Mouse (Mus musculus): Measurements from ENCODE around the gene Fam19a3. TPM values are rescaled to one million over a fixed set of nuclear protein-coding genes. Genes with fewer than 3 reads are reported as not detected.
A peak's percentile ranks its signal among the peaks of the same experiment; 100 is the strongest.

The Fam19a3 gene
- polyA plus RNA-seq, 1 experiment from 2014 or later, result 0.06 TPM

DNA sequence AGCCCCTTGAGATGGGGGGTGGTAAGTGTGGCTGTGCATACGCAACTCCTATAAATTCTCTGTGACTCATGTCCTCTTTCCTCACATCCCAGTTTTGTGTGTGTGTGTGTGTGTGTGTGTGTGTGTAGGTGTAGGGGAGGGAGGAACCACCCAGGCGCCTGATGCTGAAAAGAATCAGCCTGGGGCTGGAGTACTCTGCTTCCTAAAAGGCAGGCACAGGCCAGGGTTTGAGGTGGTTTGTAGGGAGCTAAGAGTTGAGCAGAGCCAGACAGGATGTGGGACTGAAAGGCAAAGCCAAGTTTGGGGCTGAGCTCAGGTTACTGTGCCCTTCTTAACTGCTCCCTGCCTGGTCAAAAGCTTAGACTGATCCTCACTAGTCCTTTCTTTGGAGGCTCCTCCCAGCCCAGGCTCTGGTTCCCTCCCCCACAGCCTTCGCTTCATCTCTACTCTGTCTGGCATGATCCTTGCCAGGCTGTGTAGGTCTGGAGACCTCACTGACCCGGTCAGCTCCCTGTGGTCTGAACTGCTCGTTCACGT, 8.8 kb upstream of the Fam19a3 start:
- peak overlapping the region; percentile 58 for H3K4me3 ChIP-seq
- ATAC-seq (ENCODE audit: low FRiP score), result no peak
- H3K4me2 ChIP-seq (replicated peaks), result peak overlapping the region; percentile 88
- H3K27ac ChIP-seq, result peak overlapping the region; percentile 64
- peaks cover 6% of the 10 kb centered on the region; the same call in 1 of the 2 replicates for H3K36me3 ChIP-seq
- H3K9ac ChIP-seq, result peak overlapping the region; percentile 68
- peaks cover 42% of the 10 kb centered on the region for H3K4me1 ChIP-seq
- H3K9me3 ChIP-seq (replicated peaks), result no peaks in the 10 kb centered on the region
- H3K27me3 ChIP-seq, result peaks cover 27% of the 10 kb centered on the region
- WGBS, result 30% methylated on average over 6 of the region's 6 CpGs

DNA sequence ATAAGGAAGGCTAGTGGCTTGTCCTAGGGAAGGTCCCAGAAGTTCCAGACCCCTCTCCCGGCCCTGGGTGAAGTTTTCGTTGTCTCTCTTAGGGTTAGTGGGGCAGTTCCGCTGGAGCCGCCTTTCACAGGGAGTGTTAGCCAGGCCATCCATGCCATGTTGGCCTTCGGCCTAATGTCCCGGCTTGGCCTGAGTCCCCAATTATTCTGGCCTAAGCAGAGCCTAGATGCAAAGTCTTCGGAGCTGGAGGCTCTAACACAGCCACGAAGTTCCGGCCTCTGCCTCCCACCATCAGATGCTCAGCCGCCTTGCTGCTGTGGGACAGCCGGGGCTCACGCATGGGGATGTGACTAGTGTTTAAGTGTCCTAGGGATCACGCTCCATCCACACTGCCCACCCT, 8.2 kb upstream of the Fam19a3 start:
- Histone ChIP-seq H3K9me3 (replicated peaks) (no peaks in the 10 kb centered on the region), H3K4me3 (peak overlapping the region; percentile 58), H3K36me3 (peaks cover 6% of the 10 kb centered on the region; the same call in 1 of the 2 replicates), H3K9ac (peak overlapping the region; percentile 68), H3K4me2 (replicated peaks) (peak overlapping the region; percentile 88), H3K27me3 (peaks cover 33% of the 10 kb centered on the region), H3K4me1 (peaks cover 42% of the 10 kb centered on the region), H3K27ac (peak overlapping the region; percentile 64)
- 32% methylated on average over 13 of the region's 13 CpGs for WGBS
- ATAC-seq (ENCODE audit: low FRiP score), result no peak

DNA sequence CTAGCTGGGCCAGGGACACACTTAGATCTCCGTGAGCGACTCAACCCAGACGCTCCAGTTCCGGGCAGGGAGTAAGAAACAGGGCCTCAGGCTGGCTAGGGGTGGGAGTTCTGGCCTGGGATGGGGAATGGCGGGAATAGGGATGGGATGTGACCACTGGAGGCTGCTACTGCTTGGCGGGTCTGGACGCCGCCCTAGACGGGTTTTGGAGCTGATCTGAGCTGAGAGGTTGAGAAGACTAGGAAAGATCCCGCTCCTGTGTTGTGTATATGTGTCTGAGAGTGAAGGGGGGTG, 7.6 kb upstream of the Fam19a3 start:
- no peak; the same call in 1 of the 2 replicates for ATAC-seq (ENCODE audit: low FRiP score)
- H3K4me1 ChIP-seq, result peaks cover 38% of the 10 kb centered on the region
- 3% methylated on average over 10 of the region's 10 CpGs for WGBS
- H3K4me2 ChIP-seq (replicated peaks), result peak overlapping the region; percentile 88
- H3K9me3 ChIP-seq (replicated peaks), result no peaks in the 10 kb centered on the region
- H3K36me3 ChIP-seq, result peaks cover 6% of the 10 kb centered on the region; the same call in 1 of the 2 replicates
- H3K27me3 ChIP-seq, result peaks cover 39% of the 10 kb centered on the region
- peak overlapping the region; percentile 58 for H3K4me3 ChIP-seq
- H3K27ac ChIP-seq, result peak overlapping the region; percentile 64; the same call in 1 of the 2 replicates
- peak overlapping the region; percentile 68 for H3K9ac ChIP-seq

DNA sequence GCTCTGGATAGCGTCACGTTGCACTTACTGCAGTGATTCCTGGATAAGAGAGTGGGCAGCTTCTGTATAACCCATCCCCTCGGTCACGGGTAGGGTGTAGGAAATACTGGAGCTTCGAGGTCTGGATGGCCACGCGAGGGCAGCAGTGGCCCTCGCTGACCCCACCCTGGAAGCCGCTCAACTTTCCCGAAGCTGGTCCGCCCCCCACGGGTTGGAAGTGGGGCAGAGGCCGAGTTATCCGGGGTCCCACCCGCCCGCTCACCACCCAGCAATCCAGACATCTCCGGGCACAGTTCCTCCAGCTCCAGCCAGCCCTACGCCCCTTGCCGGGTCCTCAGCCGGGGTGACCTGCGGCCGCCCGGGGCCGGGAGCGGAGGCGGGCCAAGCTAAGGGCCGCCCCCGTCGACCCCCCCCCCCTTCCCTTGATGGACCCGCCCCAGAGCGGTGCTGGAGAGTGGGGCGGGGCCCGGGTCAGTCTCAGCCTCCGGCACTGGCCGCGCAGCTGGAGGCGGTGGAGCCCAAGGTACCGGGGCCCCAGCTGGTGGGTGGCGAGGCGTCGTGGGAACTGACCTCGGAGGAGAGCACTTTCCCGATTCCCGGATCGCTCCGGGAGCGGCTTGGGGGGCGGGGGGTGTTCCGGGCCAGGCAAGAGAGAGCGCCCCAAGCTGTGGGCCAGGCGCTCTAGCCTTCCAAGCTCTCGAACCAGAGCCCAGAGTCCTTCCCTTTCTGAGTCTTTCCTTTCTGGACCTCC, 7.1 kb upstream of the Fam19a3 start:
- H3K27ac ChIP-seq, result 0 out of 2 replicates have a peak overlapping the region, but pooled peaks have one; percentile 37
- WGBS, result under 1% methylated on average over 46 of the region's 52 CpGs
- H3K9me3 ChIP-seq (replicated peaks), result no peaks in the 10 kb centered on the region
- peak; percentile 82 for ATAC-seq (ENCODE audit: low FRiP score)
- H3K9ac ChIP-seq, result peak overlapping the region; percentile 68
- peaks cover 44% of the 10 kb centered on the region for H3K27me3 ChIP-seq
- peak overlapping the region; percentile 88 for H3K4me2 ChIP-seq (replicated peaks)
- H3K4me1 ChIP-seq, result peaks cover 34% of the 10 kb centered on the region
- H3K36me3 ChIP-seq, result peaks cover 6% of the 10 kb centered on the region; the same call in 1 of the 2 replicates
- H3K4me3 ChIP-seq, result peak overlapping the region; percentile 58

DNA sequence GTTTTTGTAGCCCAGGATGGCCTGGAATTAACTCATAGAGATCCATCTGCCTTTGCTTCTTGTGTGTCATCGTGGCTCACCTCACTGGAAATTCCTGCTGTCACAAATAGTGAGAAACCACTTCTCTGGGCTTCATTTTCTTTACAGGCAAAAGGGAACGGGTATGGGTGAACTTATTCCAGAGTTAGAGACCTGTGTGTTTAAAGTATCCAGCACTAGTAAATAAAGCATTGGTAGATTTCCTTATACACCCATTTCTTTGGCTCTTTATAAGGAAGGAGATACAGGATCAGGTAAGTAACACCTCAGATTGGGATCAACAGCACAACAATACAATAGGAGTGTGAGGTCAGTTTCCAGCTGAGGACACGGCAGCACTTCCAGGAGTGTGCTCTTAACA, 6.4 kb upstream of the Fam19a3 start, which contains the start of gene Rhoc:
Gene Rhoc, plus strand, starts transcription at position 301 of the 400 bp plus-strand sequence.
- ATAC-seq (ENCODE audit: low FRiP score), result no peak; the same call in 1 of the 2 replicates
- 25% methylated on average over 3 of the region's 3 CpGs for WGBS

DNA sequence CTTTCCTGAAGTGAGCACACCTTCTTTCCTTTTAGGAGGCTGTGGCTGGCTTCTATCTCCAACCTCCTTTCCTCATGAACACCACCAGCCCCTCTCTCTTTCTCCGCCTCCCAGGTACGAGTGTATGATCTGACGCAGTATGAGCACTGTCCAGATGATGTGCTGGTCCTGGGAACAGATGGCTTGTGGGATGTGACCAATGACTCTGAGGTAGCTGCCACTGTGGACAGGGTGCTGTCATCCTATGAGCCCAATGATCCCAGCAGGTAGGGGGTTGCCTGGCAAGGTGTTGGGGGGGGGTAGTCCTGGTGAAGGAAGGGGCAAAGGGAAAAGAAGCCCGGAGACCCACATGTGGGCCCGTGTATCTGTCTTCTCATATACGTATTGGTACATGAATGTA, 3.6 kb upstream of the Fam19a3 start:
- H3K27me3 ChIP-seq, result peaks cover 74% of the 10 kb centered on the region
- no peak overlapping the region for H3K4me2 ChIP-seq (replicated peaks)

More for the DNA sequence above, 6.4 kb upstream of the Fam19a3 start, which contains the start of gene Rhoc:
- Histone ChIP-seq H3K27me3 (peaks cover 51% of the 10 kb centered on the region), H3K9me3 (replicated peaks) (no peaks in the 10 kb centered on the region), H3K4me1 (peaks cover 31% of the 10 kb centered on the region), H3K4me3 (peak within 1 kb of the TSS; percentile 58), H3K27ac (0 out of 2 replicates have a peak within 1 kb of the TSS, but pooled peaks have one; percentile 37), H3K36me3 (peaks cover 6% of the 10 kb centered on the region; the same call in 1 of the 2 replicates), H3K4me2 (replicated peaks) (peak within 1 kb of the TSS; percentile 88), H3K9ac (peak within 1 kb of the TSS; percentile 68)

DNA sequence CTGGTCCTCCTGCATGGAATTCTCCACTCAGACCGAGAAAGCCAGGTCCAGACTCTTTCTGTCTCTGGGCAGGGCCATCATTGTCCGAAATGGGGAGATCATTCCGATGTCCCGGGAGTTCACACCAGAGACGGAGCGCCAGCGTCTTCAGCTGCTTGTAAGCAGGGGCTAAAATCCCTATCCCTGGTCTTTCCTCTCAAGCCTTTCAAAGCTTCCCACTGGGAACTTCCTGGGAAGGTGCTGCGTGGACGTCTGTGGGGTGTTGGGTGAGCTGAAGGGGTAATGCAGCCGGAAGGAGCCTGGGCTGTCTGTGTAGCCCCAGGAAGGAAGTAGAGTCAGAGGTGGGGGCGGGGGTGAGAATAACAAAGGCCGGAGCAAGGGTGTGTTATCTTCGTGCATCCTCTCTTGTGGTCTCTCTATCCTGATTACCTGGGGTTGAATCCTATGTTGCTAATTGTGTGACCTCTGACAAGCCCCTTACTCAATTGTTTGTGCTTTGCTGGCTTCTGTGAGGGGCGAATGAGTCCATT, 2.4 kb upstream of the Fam19a3 start:
- Histone ChIP-seq H3K27me3 (peaks cover 79% of the 10 kb centered on the region), H3K27ac (no peak overlapping the region), H3K4me2 (replicated peaks) (no peak overlapping the region), H3K9me3 (replicated peaks) (no peaks in the 10 kb centered on the region), H3K9ac (no peak overlapping the region), H3K4me3 (no peak overlapping the region), H3K4me1 (peaks cover 18% of the 10 kb centered on the region), H3K36me3 (no peaks in the 10 kb centered on the region)
- 41% methylated on average over 14 of the region's 14 CpGs for WGBS
- no peak for ATAC-seq (ENCODE audit: low FRiP score)

More for the DNA sequence above, 3.6 kb upstream of the Fam19a3 start:
- no peaks in the 10 kb centered on the region for H3K9me3 ChIP-seq (replicated peaks)
- peaks cover 30% of the 10 kb centered on the region for H3K4me1 ChIP-seq
- H3K4me3 ChIP-seq, result no peak overlapping the region
- H3K36me3 ChIP-seq, result no peaks in the 10 kb centered on the region
- H3K27ac ChIP-seq, result no peak overlapping the region
- WGBS, result 88% methylated on average over 6 of the region's 6 CpGs
- no peak overlapping the region for H3K9ac ChIP-seq
- ATAC-seq (ENCODE audit: low FRiP score), result no peak

DNA sequence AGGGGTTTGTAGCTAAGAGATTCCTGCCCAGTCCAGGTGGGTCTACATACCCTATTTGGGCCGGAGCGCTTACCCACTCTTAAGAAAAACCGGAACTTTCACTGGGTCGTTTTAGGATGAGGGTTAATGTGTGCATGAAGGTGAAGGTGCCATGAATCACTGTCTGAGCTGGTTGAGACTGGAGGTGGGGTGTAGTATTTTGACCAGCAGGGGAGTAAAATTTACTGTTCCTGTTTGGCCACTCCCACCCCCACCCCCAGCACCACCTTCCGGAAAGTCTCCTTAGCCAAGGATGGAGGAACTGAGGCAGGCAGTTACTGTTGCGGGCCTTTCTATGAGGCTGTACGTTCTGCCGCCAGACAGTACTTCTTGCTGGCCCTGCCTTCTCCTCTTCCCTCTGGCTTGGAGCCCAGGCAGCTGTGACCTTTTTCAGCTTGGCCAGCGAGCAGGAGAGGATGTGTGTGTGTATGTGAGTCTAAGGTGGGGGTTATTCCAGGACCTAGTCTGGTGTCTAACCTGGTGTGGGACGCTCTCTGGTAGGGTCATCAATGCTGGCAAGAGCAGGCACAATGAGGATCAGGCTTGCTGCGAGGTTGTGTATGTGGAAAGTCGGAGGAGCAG, 531 bp upstream of the Fam19a3 start:
- H3K27me3 ChIP-seq, result peaks cover 94% of the 10 kb centered on the region
- H3K36me3 ChIP-seq, result no peaks in the 10 kb centered on the region
- no peak overlapping the region for H3K4me3 ChIP-seq
- no peaks in the 10 kb centered on the region for H3K9me3 ChIP-seq (replicated peaks)
- H3K9ac ChIP-seq, result no peak overlapping the region
- WGBS, result 11% methylated on average over 12 of the region's 12 CpGs
- ATAC-seq (ENCODE audit: low FRiP score), result no peak
- H3K4me2 ChIP-seq (replicated peaks), result peak overlapping the region; percentile 82; the same call in 1 of the 2 replicates
- peaks cover 22% of the 10 kb centered on the region for H3K4me1 ChIP-seq
- no peak overlapping the region for H3K27ac ChIP-seq

DNA sequence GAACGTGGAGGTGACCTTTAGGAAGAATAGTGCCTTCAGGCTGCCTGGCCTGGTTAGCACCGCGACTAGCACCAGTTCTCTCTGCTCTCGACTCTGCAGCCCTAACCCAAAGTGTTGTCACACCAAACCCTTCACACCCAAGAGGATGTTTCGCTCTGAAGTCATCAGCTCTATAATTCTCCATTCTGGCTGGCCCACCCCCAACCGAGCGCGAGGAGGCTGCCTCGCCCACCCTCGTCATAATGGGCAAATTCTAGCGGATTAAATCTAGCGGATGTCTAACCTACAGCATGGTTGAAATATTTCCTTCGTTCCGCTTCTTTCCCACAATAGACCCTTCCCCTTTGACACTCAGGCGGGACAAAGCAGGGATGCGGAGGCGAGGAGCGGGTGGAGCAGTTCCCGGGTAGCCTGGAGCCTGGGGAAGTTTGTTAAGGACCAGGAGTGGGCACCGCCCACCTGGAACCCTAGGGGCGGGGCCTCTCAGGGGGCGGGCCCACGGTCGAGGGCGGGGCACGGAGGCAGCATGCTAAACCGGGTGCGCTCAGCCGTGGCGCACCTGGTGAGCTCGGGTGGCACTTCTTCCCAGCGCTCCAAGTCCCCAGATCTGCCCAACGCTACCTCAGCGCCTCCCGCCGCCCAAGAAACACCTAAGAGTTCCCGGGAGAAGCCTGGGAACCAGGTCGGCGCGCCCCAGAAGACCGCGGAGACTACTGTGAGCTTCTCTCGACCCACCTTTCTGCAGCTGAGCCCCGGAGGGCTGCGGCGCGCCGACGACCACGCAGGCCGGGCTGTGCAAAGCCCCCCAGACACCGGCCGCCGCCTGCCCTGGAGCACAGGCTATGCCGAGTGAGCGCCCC, 849 bp downstream of the Fam19a3 start, which contains the start of gene Ppm1j:
Gene Ppm1j, plus strand, starts transcription at position 496 of the 860 bp plus-strand sequence.
- 0 out of 2 replicates have a peak, but pooled peaks have one; percentile 24 for ATAC-seq (ENCODE audit: low FRiP score)
- under 1% methylated on average over 56 of the region's 56 CpGs for WGBS
- no peaks in the 10 kb centered on the region for H3K9me3 ChIP-seq (replicated peaks)
- peaks cover 24% of the 10 kb centered on the region for H3K4me1 ChIP-seq
- H3K4me3 ChIP-seq, result peak within 1 kb of the TSS; percentile 40
- H3K36me3 ChIP-seq, result no peaks in the 10 kb centered on the region
- H3K27ac ChIP-seq, result no peak within 1 kb of the TSS
- peak within 1 kb of the TSS; percentile 61 for H3K9ac ChIP-seq
- peaks cover 100% of the 10 kb centered on the region for H3K27me3 ChIP-seq
- peak within 1 kb of the TSS; percentile 82 for H3K4me2 ChIP-seq (replicated peaks)

DNA sequence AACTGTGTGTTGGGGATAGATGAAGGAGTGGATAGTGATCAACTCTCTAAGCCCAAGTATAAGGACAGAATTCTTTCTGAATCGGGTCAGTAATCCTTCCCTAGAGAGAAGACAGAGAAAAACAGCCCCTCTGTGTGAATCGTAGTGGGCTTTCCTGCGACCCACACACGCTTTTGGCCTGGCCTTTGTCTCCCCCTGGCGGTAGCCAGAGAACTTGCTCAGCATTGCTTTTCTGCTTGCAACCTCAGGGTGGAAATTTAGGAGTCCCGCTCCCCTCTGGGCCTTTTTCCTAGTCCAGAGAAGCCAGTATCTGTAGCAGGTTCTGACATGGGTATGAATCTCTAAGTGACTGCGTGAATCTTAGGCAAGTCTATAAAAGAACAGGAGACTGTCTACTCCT, 1.7 kb downstream of the Fam19a3 start:
- Histone ChIP-seq H3K4me2 (replicated peaks) (no peak overlapping the region), H3K27ac (no peak overlapping the region), H3K27me3 (peaks cover 97% of the 10 kb centered on the region), H3K9me3 (replicated peaks) (no peaks in the 10 kb centered on the region), H3K4me1 (peaks cover 24% of the 10 kb centered on the region), H3K36me3 (no peaks in the 10 kb centered on the region), H3K9ac (no peak overlapping the region), H3K4me3 (no peak overlapping the region)
- ATAC-seq (ENCODE audit: low FRiP score), result no peak
- WGBS, result 3% methylated on average over 7 of the region's 7 CpGs

DNA sequence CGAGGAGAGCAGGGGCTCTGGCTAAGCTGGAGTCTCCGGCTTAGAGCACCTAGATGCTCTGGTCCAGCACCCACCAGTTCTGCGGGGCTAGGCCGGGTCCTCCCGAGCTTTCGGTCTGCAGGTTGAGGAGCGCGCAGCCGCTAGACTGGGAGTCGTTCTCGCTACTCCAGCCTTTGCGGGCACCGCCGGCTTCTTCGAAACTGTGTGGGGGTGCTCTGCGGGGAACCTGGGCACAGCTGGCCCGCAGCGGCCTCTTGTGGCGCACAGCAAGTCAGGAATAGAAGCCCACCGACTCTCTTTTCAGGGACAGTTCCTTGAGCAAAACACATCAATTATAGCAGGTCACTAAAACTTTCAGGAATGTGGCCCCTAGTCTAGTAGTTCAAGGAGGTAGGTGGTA, 4.3 kb downstream of the Fam19a3 start:
- WGBS, result under 1% methylated on average over 20 of the region's 20 CpGs
- H3K27ac ChIP-seq, result no peak overlapping the region
- H3K4me2 ChIP-seq (replicated peaks), result peak overlapping the region; percentile 55
- H3K9me3 ChIP-seq (replicated peaks), result no peaks in the 10 kb centered on the region
- no peak overlapping the region; the same call in 1 of the 2 replicates for H3K9ac ChIP-seq
- 0 out of 2 replicates have a peak, but pooled peaks have one; percentile 37 for ATAC-seq (ENCODE audit: low FRiP score)
- peaks cover 24% of the 10 kb centered on the region for H3K4me1 ChIP-seq
- H3K36me3 ChIP-seq, result no peaks in the 10 kb centered on the region
- peak overlapping the region; percentile 34 for H3K4me3 ChIP-seq
- H3K27me3 ChIP-seq, result peaks cover 81% of the 10 kb centered on the region

Data from hindbrain, embryonic 12.5 days (tissue).